Mouse (Mus musculus) ES-Bruce4 (cell line): ENCODE measurements around the gene Slc26a10. TPM values are rescaled to one million over a fixed set of nuclear protein-coding genes. Genes with fewer than 3 reads are reported as not detected.
"Not testable (repeated sequence)": the region's sequence is repeated elsewhere in the genome, so short reads cannot be mapped to it uniquely, and the experiment has no call there.

ENCODE experiments used
- H3K27ac ChIP-seq: 2 replicates; pipeline ENCODE4 v1.5.1; 2012; ENCODE audit warnings: low read length, inconsistent platforms; ENCODE audit not compliant: insufficient read depth
- H3K27me3 ChIP-seq: 2 replicates; pipeline ENCODE4 v1.6.1; 2012; ENCODE audit warnings: mild to moderate bottlenecking, low read length, inconsistent platforms; ENCODE audit not compliant: control insufficient read depth, poor library complexity, insufficient read depth, severe bottlenecking
- H3K36me3 ChIP-seq: 2 replicates; pipeline ENCODE4 v1.6.1; 2012; ENCODE audit warnings: inconsistent platforms, mild to moderate bottlenecking, low read length, moderate library complexity; ENCODE audit not compliant: control insufficient read depth, poor library complexity, insufficient read depth, severe bottlenecking
- H3K4me1 ChIP-seq: one replicate; pipeline ENCODE4 v1.8.1; 2011; ENCODE audit warnings: low read length; ENCODE audit not compliant: control insufficient read depth, insufficient read depth
- H3K4me3 ChIP-seq: 2 replicates; pipeline ENCODE4 v1.5.1; 2011; ENCODE audit warnings: low read depth, mild to moderate bottlenecking, low read length
- H3K9ac ChIP-seq: 2 replicates; pipeline ENCODE4 v1.6.1; 2012; ENCODE audit warnings: low read depth, mild to moderate bottlenecking, inconsistent platforms; ENCODE audit not compliant: poor library complexity, severe bottlenecking
- H3K9me3 ChIP-seq: replicated peaks from 2 replicates; pipeline ENCODE4 v1.6.1; 2012; ENCODE audit warnings: mild to moderate bottlenecking, low read length, inconsistent platforms; ENCODE audit not compliant: control insufficient read depth, poor library complexity, insufficient read depth, severe bottlenecking
- CTCF ChIP-seq: IDR thresholded peaks from one replicate; pipeline ENCODE4 v1.8.1; 2011; ENCODE audit warnings: low read depth, low read length
- EP300 ChIP-seq: IDR thresholded peaks from 2 replicates; pipeline ENCODE4 v1.6.1; 2011; ENCODE audit warnings: low read depth, low read length; ENCODE audit not compliant: insufficient read depth
- POLR2A ChIP-seq: IDR thresholded peaks from one replicate; pipeline ENCODE4 v1.8.1; 2011; ENCODE audit warnings: low read length; ENCODE audit not compliant: insufficient read depth
- polyA plus RNA-seq: library from polyadenylated mRNA; stranded (reverse); fragments of >200 nt; gene quantifications from 2 replicates; pipeline ENCODE4 v1.2.4, GENCODE M21; 2011; ENCODE audit warnings: low read depth; ENCODE audit not compliant: missing spikeins, insufficient read depth, insufficient read length

The Slc26a10 gene
- polyA plus RNA-seq, 1 experiment: 24.6 TPM

GRCm38 (mm10) chr10:127197104-127197503 lies 16.7 kb upstream of the Slc26a10 start:
- H3K27ac ChIP-seq: no peak overlapping the region
- H3K4me1 ChIP-seq: peaks cover 2% of the 10 kb centered on the region

GRCm38 (mm10) chr10:127196392-127196791 lies 15.9 kb upstream of the Slc26a10 start:
- H3K27ac ChIP-seq: peak overlapping the region; percentile 6; the same call in 1 of the 2 replicates
- H3K9ac ChIP-seq: peak overlapping the region; percentile 89
- H3K27me3 ChIP-seq: no peaks in the 10 kb centered on the region
- H3K36me3 ChIP-seq: peaks cover 10% of the 10 kb centered on the region
- H3K4me1 ChIP-seq: peaks cover 2% of the 10 kb centered on the region
- H3K9me3 ChIP-seq: no peaks in the 10 kb centered on the region
- H3K4me3 ChIP-seq: peak overlapping the region; percentile 35
- TF ChIP-seq CTCF (no peak), EP300 (no peak), POLR2A (no peak)

More at GRCm38 (mm10) chr10:127197104-127197503, 16.7 kb upstream of the Slc26a10 start:
- no peak overlapping the region for H3K4me3 ChIP-seq
- peaks cover 10% of the 10 kb centered on the region for H3K36me3 ChIP-seq
- H3K27me3 ChIP-seq: no peaks in the 10 kb centered on the region
- no peaks in the 10 kb centered on the region for H3K9me3 ChIP-seq
- TF ChIP-seq CTCF (no peak), POLR2A (no peak), EP300 (no peak)
- no peak overlapping the region for H3K9ac ChIP-seq

GRCm38 (mm10) chr10:127195328-127196129 lies 15.1 kb upstream of the Slc26a10 start, which contains the start of gene Dtx3:
Dtx3 (minus strand) TSS chr10:127195728.
- no peak for TF ChIP-seq CTCF
- no peak for TF ChIP-seq POLR2A
- no peaks in the 10 kb centered on the region for H3K9me3 ChIP-seq
- peaks cover 2% of the 10 kb centered on the region for H3K4me1 ChIP-seq
- peaks cover 10% of the 10 kb centered on the region for H3K36me3 ChIP-seq
- peak within 1 kb of the TSS; percentile 6; the same call in 1 of the 2 replicates for H3K27ac ChIP-seq
- H3K4me3 ChIP-seq: peak within 1 kb of the TSS; percentile 61
- H3K9ac ChIP-seq: peak within 1 kb of the TSS; percentile 89
- no peaks in the 10 kb centered on the region for H3K27me3 ChIP-seq

- H3K4me1 ChIP-seq: peaks cover 2% of the 10 kb centered on the region
- TF ChIP-seq EP300 (no peak), CTCF (no peak), POLR2A (no peak)
Measured at GRCm38 (mm10) chr10:127194428-127195327, 14.2 kb upstream of the Slc26a10 start.

GRCm38 (mm10) chr10:127193011-127193410 lies 12.6 kb upstream of the Slc26a10 start:
- Histone ChIP-seq H3K9ac (no peak overlapping the region), H3K9me3 (no peaks in the 10 kb centered on the region), H3K27ac (no peak overlapping the region), H3K36me3 (no peaks in the 10 kb centered on the region), H3K4me1 (peaks cover 2% of the 10 kb centered on the region), H3K4me3 (no peak overlapping the region), H3K27me3 (no peaks in the 10 kb centered on the region)
- no peak for TF ChIP-seq CTCF
- TF ChIP-seq POLR2A: no peak
- no peak for TF ChIP-seq EP300

More at GRCm38 (mm10) chr10:127194428-127195327, 14.2 kb upstream of the Slc26a10 start:
- Histone ChIP-seq H3K9ac (peak overlapping the region; percentile 89), H3K27ac (no peak overlapping the region), H3K27me3 (no peaks in the 10 kb centered on the region), H3K36me3 (peaks cover 10% of the 10 kb centered on the region), H3K4me3 (peak overlapping the region; percentile 61), H3K9me3 (no peaks in the 10 kb centered on the region)

- not testable (repeated sequence) for H3K4me1 ChIP-seq
Measured at GRCm38 (mm10) chr10:127192057-127192328, 11.5 kb upstream of the Slc26a10 start.

More at GRCm38 (mm10) chr10:127192057-127192328, 11.5 kb upstream of the Slc26a10 start:
- not testable (repeated sequence) for H3K4me3 ChIP-seq, H3K9ac ChIP-seq, H3K9me3 ChIP-seq, H3K27ac ChIP-seq, H3K36me3 ChIP-seq, H3K27me3 ChIP-seq
